Mouse (Mus musculus) lung, postnatal 0 days (tissue): ENCODE data around the gene Dennd6a. TPM values are rescaled to one million over a fixed set of nuclear protein-coding genes. Genes with fewer than 3 reads are reported as not detected.

Source experiments
- ATAC-seq: fragments of 200-750 bp; cut with Nextera tagmentation; 2 replicates; pipeline ENCODE4 v1.8.0; 2017; ENCODE audit warnings: moderate library complexity
- DNase-seq: peaks from one replicate; pipeline ENCODE4 v3.0.0-alpha.2; 2016; ENCODE audit warnings: low spot score
- H3K27ac ChIP-seq: fragments of 300-500 bp; sonication (generic); 2 replicates; pipeline ENCODE4 v1.5.1; 2014; ENCODE audit warnings: antibody characterized with exemption, mild to moderate bottlenecking, low read length, mixed read lengths
- H3K27me3 ChIP-seq: fragments of 300-500 bp; sonication (generic); replicated peaks from 2 replicates; pipeline ENCODE4 v1.6.1; 2014; ENCODE audit warnings: low read length, mixed read lengths; ENCODE audit not compliant: insufficient read depth
- H3K36me3 ChIP-seq: fragments of 300-500 bp; sonication (generic); 2 replicates; pipeline ENCODE4 v1.6.1; 2014; ENCODE audit warnings: low read length, mixed read lengths; ENCODE audit not compliant: insufficient read depth
- H3K4me1 ChIP-seq: fragments of 300-500 bp; sonication (generic); 2 replicates; pipeline ENCODE4 v1.6.1; 2014; ENCODE audit warnings: antibody characterized with exemption, low read depth, low read length, mixed read lengths; ENCODE audit not compliant: insufficient read depth
- H3K4me2 ChIP-seq: fragments of 300-500 bp; sonication (generic); replicated peaks from 2 replicates; pipeline ENCODE4 v1.6.1; 2014; ENCODE audit warnings: low read depth, mild to moderate bottlenecking, low read length, moderate library complexity, mixed read lengths
- H3K4me3 ChIP-seq: fragments of 300-500 bp; sonication (generic); 2 replicates; pipeline ENCODE4 v1.5.1; 2014; ENCODE audit warnings: low read depth, low read length
- H3K9ac ChIP-seq: fragments of 300-500 bp; sonication (generic); replicated peaks from 2 replicates; pipeline ENCODE4 v1.6.1; 2014; ENCODE audit warnings: low read depth, mild to moderate bottlenecking
- H3K9me3 ChIP-seq: fragments of 300-500 bp; sonication (generic); 2 replicates; pipeline ENCODE4 v1.6.1; 2016; ENCODE audit warnings: low read length, mixed read lengths
- CTCF ChIP-seq: IDR thresholded peaks from 2 replicates; pipeline ENCODE4 v1.5.1; 2016; ENCODE audit warnings: antibody characterized with exemption, mild to moderate bottlenecking
- EP300 ChIP-seq: IDR thresholded peaks from 2 replicates; pipeline ENCODE4 v1.6.1; 2016; ENCODE audit warnings: antibody characterized with exemption, mild to moderate bottlenecking, control low read depth
- WGBS: fragments of 180-500 bp; shearing (Covaris S2); extraction: QIAGEN DNeasy Blood & Tissue Kit; methylation state at CpG from one replicate; pipeline ENCODE4 v1.1.7; 2014; 5-methylcytosine and 5-hydroxymethylcytosine counted together
- polyA plus RNA-seq: library from polyadenylated mRNA; unstranded; fragments of >200 nt; fragmentation: Nextera tagmentation; extraction: Ambion mirVana; gene quantifications from 2 replicates; pipeline ENCODE4 v1.2.1, GENCODE M21; 2015

Gene Dennd6a
- polyA plus RNA-seq, 1 experiment from 2014 or later = 30.8 TPM

DNA sequence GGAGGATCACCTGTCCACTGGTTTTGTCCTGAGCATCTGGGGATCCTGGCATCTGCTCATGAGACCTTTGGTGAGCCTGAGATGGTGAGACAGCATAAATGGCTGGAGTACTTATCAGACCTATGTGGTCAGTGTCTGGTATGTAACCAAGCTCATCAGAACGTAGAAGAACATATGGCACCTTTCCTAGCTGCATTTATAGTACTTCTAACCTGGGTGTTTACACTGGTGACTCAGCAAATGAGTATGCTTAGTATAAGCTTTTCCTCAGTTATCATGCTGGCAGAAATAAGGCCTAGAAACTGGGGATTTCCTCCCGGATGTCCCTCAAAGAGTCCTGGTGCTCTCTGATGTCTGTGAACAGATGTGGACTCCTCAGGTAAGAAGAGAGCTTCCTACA lies 11.4 kb upstream of the Dennd6a start:
- H3K9ac ChIP-seq = no peak overlapping the region
- H3K9me3 ChIP-seq = no peaks in the 10 kb centered on the region
- WGBS = 69% methylated on average over 2 of the region's 2 CpGs
- ATAC-seq (no peak), DNase-seq (no peak)
- no peaks in the 10 kb centered on the region for H3K36me3 ChIP-seq
- no peak overlapping the region for H3K4me3 ChIP-seq
- no peak for TF ChIP-seq CTCF
- no peak for TF ChIP-seq EP300
- no peak overlapping the region for H3K27ac ChIP-seq
- no peaks in the 10 kb centered on the region; the same call in 1 of the 2 replicates for H3K4me1 ChIP-seq
- H3K4me2 ChIP-seq = no peak overlapping the region
- H3K27me3 ChIP-seq = no peaks in the 10 kb centered on the region

DNA sequence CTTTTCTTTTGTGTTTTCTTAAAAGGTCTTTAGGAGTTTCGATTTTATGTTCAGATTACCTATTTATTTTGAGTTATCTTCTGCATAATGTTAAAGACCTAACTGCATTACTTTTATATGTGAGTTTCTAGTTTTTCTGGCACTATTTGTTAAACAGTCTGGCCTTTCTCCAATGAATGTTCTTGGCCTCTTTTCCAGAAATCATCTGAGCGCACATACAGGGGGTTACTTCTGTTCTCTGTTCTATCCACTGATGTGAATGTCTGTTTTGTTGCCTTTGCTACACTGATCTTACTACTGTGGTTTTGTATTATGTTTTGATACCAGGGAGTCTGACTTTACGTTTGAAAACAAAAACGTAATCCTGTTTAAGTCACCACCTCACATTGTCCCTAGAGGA lies 3.8 kb upstream of the Dennd6a start:
- H3K4me2 ChIP-seq = no peak overlapping the region
- no peak for TF ChIP-seq EP300
- no peaks in the 10 kb centered on the region for H3K36me3 ChIP-seq
- H3K4me1 ChIP-seq = no peaks in the 10 kb centered on the region
- DNase-seq = peak; percentile 47
- WGBS = 71% methylated on average over 4 of the region's 4 CpGs
- H3K9me3 ChIP-seq = no peaks in the 10 kb centered on the region
- no peak for ATAC-seq
- no peak overlapping the region for H3K4me3 ChIP-seq
- no peaks in the 10 kb centered on the region for H3K27me3 ChIP-seq
- H3K27ac ChIP-seq = no peak overlapping the region
- H3K9ac ChIP-seq = no peak overlapping the region

DNA sequence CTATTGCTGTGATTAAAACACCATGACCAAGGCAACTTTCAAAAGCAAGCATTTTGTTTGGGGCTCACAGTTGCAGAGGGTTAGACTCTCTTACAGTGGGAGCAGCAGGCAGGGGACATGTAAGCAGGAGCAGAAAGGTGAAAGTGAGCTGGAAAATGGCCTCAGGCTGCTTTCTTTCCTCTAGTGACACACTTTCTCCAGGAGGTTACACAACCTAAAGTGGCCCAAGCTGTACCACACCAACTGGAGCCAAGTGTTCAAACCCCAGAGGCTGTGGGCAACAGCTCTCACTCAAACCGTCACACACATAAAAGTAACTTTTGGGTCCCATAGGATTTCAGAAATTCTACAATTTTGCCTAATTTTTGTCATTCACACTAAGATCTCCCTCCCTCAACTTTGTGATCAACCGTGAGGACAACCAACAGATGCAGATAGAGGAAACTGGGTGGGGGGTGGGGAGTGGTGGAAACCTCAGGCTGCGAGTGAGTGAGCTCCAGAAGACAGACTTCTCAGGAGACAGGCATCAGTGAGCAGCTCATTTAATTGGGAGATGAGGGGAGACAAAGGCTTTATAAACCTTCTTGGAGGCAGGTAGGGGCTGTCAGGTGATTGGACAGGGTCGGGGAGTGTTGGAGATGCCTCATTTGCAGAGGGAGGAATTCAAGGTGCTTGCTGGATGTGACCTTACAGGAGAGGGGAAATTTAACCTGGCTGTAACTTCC lies 1.5 kb upstream of the Dennd6a start:
- H3K27ac ChIP-seq = no peak overlapping the region
- no peaks in the 10 kb centered on the region for H3K9me3 ChIP-seq
- ATAC-seq (no peak), DNase-seq (no peak)
- H3K4me2 ChIP-seq = no peak overlapping the region
- no peak overlapping the region for H3K9ac ChIP-seq
- H3K27me3 ChIP-seq = no peaks in the 10 kb centered on the region
- no peaks in the 10 kb centered on the region for H3K4me1 ChIP-seq
- H3K36me3 ChIP-seq = no peaks in the 10 kb centered on the region
- 45% methylated on average over 4 of the region's 4 CpGs for WGBS
- H3K4me3 ChIP-seq = no peak overlapping the region
- TF ChIP-seq EP300 (no peak), CTCF (no peak)

DNA sequence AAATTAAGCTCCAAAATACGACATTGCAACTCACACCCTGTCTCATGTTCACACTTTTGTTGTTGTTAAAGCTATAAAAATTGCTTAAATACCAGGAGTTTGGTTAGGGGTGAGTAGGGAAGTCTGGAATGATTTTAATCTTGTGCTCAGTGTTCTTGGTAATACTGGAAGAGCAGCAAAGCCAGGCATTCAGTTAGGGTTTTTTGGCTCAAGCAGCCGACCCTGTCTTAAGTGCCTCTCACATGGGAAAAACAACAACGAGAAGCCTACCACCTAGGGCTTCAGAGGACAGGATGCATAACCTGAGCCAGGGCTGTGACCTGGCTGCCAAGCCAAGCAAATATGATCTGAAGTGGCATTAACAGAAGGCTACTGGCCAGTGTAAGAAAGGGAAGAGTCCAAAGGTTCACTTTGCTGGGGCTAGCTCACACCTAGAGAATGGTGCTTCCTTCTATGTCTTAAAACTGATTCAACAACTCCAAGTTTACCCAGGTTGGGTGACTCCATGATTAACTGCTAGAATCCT lies 2.7 kb downstream of the Dennd6a start:
- ATAC-seq = no peak
- no peak overlapping the region for H3K4me3 ChIP-seq
- H3K9me3 ChIP-seq = no peaks in the 10 kb centered on the region
- DNase-seq = no peak
- no peaks in the 10 kb centered on the region for H3K27me3 ChIP-seq
- H3K36me3 ChIP-seq = no peaks in the 10 kb centered on the region
- no peak overlapping the region for H3K4me2 ChIP-seq
- no peak overlapping the region for H3K9ac ChIP-seq
- TF ChIP-seq EP300 = no peak
- no peak for TF ChIP-seq CTCF
- no peak overlapping the region for H3K27ac ChIP-seq
- WGBS = 51% methylated on average over 3 of the region's 3 CpGs
- 0 out of 2 replicates have a peak, but pooled peaks cover 3% of the 10 kb centered on the region for H3K4me1 ChIP-seq

- no peak overlapping the region for H3K9ac ChIP-seq
- 49% methylated on average over 6 of the region's 6 CpGs for WGBS
- ATAC-seq = no peak
Measured at GRCm38 (mm10) chr14:26578791-26579191, 5.1 kb downstream of the Dennd6a start.

GRCm38 (mm10) chr14:26579346-26580343 lies 6.0 kb downstream of the Dennd6a start:
- no peak for TF ChIP-seq CTCF
- peak; percentile 41; the same call in 1 of the 2 replicates for TF ChIP-seq EP300
- peak; percentile 96 for DNase-seq
- WGBS = 1% methylated on average over 60 of the region's 79 CpGs
- peak overlapping the region; percentile 97 for H3K4me3 ChIP-seq
- H3K36me3 ChIP-seq = no peaks in the 10 kb centered on the region
- H3K27ac ChIP-seq = peak overlapping the region; percentile 99
- peak overlapping the region; percentile 99 for H3K9ac ChIP-seq
- ATAC-seq = peak; percentile 96
- H3K4me1 ChIP-seq = 0 out of 2 replicates have a peak, but pooled peaks cover 3% of the 10 kb centered on the region
- no peaks in the 10 kb centered on the region for H3K9me3 ChIP-seq
- H3K4me2 ChIP-seq = peak overlapping the region; percentile 73
- no peaks in the 10 kb centered on the region for H3K27me3 ChIP-seq

More at GRCm38 (mm10) chr14:26578791-26579191, 5.1 kb downstream of the Dennd6a start:
- Histone ChIP-seq H3K27me3 (no peaks in the 10 kb centered on the region), H3K27ac (no peak overlapping the region), H3K9me3 (no peaks in the 10 kb centered on the region), H3K4me1 (0 out of 2 replicates have a peak, but pooled peaks cover 3% of the 10 kb centered on the region), H3K36me3 (no peaks in the 10 kb centered on the region), H3K4me3 (no peak overlapping the region), H3K4me2 (peak overlapping the region; percentile 73; the same call in 1 of the 2 replicates)
- TF ChIP-seq CTCF = no peak
- no peak for TF ChIP-seq EP300
- DNase-seq = no peak
